Comparison of ENCODE assay signal across 8 mouse cellular contexts in the genomic region with DNA sequence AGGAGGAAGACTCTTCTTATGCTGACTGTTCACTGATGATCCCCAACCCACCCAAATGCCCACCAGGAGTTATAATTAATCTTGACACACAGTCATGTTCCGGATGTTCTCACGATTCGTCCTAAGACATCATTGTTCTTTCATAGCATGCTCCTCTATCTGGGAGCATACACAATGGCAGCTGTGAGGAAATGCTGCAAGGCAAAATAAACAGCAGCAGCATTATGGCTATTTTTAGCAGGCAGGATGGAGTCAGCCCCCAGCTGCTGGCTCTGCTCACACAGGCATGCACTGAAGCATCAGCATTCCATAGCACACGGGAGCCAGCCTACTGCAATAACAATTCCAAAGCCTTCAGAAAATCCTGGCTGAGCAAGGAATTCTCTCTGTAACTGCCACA.
A peak's percentile ranks its signal among the peaks of the same experiment; 100 is the strongest.
DNase-seq lines count a peak whose midpoint lies in the region.
"Had no signal": no experiment of that assay in that cellular context is flagged by ENCODE, and none has a peak within 500 bp of the region (broad histone marks: within the 10 kb centered on the region; RNA-seq: fewer than 3 reads in every experiment).

No protein-coding gene starts in this region.

- peak; percentile 76 for DNase-seq in brain, adult 2 months (ENCODE audit: low read depth, low spot score)
- DNase-seq in embryo, embryonic 11 days = peak; percentile 52
- peak; percentile 16 to 23 for DNase-seq in heart, postnatal 14 days
- peak; percentile 30 to 31 for DNase-seq in left cerebral cortex, postnatal 14 days (ENCODE audit: low spot score in 2 of 2)
- peak; percentile 80 for DNase-seq in retina, postnatal 1 day
- no peak for DNase-seq in thymus, postnatal 4 days
- DNase-seq in urinary bladder, postnatal 4 days (ENCODE audit: low spot score in 2 of 2) = no peak
- DNase-seq: liver, embryonic 13.5 days had no signal

- intact Hi-C loops in heart, postnatal 14 days (cut with DNase I) = loop anchor here (10.0 kb wide), 1 partner anchor 122 kb away; no protein-coding TSS in a partner anchor
- intact Hi-C loops in left cerebral cortex, postnatal 14 days (cut with DNase I) = no loop called here

Comparison
In these comparisons a context has a peak if more than half of its experiments do, and no peak if none do; other contexts are left out.
1. DNase-seq: peak in brain, adult 2 months (single experiment), embryo, embryonic 11 days (single experiment), heart, postnatal 14 days (2 of 2), left cerebral cortex, postnatal 14 days (2 of 2) and retina, postnatal 1 day (single experiment); none in thymus, postnatal 4 days (single experiment) and urinary bladder, postnatal 4 days (0 of 2).